Mouse (Mus musculus) gastrocnemius, postnatal 10 days (tissue): ENCODE measurements at regions not wholly inside any gene's neighbourhood (a gene's known extent, or its start where the extent isn't known, plus 50 kb on each side); places are given as distances from the start of the nearest gene placed in this dataset.

Experiments used
- DNase-seq: peaks from one replicate; pipeline ENCODE4 v3.0.0; 2021; ENCODE audit warnings: mixed read lengths

GRCm38 (mm10) chr4:56039327-56039726, 507.1 kb upstream of the Klf4 start:
- no peak for DNase-seq

GRCm38 (mm10) chr4:56036334-56036733, 504.1 kb upstream of the Klf4 start:
- DNase-seq: no peak

- no peak for DNase-seq
Measured at GRCm38 (mm10) chr4:56035543-56035942, 503.3 kb upstream of the Klf4 start.

GRCm38 (mm10) chr4:56028441-56028840, 496.2 kb upstream of the Klf4 start:
- no peak for DNase-seq

GRCm38 (mm10) chr4:56027258-56027657, 495.0 kb upstream of the Klf4 start:
- DNase-seq: no peak

GRCm38 (mm10) chr4:56024478-56024877, 492.2 kb upstream of the Klf4 start:
- no peak for DNase-seq

GRCm38 (mm10) chr4:56018212-56018611, 485.9 kb upstream of the Klf4 start:
- no peak for DNase-seq

- DNase-seq: no peak
Measured at GRCm38 (mm10) chr4:56015481-56015880, 483.2 kb upstream of the Klf4 start.

GRCm38 (mm10) chr4:56008287-56008686, 476.0 kb upstream of the Klf4 start:
- DNase-seq: no peak

- no peak for DNase-seq
Measured at GRCm38 (mm10) chr4:56004227-56004626, 472.0 kb upstream of the Klf4 start.

- peak; percentile 7 for DNase-seq
Measured at GRCm38 (mm10) chr4:56001312-56001731, 469.1 kb upstream of the Klf4 start.

- DNase-seq: no peak
Measured at GRCm38 (mm10) chr4:55984026-55984425, 451.8 kb upstream of the Klf4 start.

- no peak for DNase-seq
Measured at GRCm38 (mm10) chr4:55978539-55978938, 446.3 kb upstream of the Klf4 start.

GRCm38 (mm10) chr4:55976265-55976664, 444.0 kb upstream of the Klf4 start:
- no peak for DNase-seq

- no peak for DNase-seq
Measured at GRCm38 (mm10) chr4:55973706-55974105, 441.4 kb upstream of the Klf4 start.

GRCm38 (mm10) chr4:55972235-55972819, 440.1 kb upstream of the Klf4 start:
- no peak for DNase-seq

- no peak for DNase-seq
Measured at GRCm38 (mm10) chr4:55960063-55960462, 427.8 kb upstream of the Klf4 start.

- no peak for DNase-seq
Measured at GRCm38 (mm10) chr4:55953701-55954100, 421.4 kb upstream of the Klf4 start.

- DNase-seq: no peak
Measured at GRCm38 (mm10) chr4:55952220-55952619, 420.0 kb upstream of the Klf4 start.

- DNase-seq: no peak
Measured at GRCm38 (mm10) chr4:55941423-55941822, 409.2 kb upstream of the Klf4 start.

GRCm38 (mm10) chr4:55938383-55938782, 406.1 kb upstream of the Klf4 start:
- no peak for DNase-seq

- DNase-seq: no peak
Measured at GRCm38 (mm10) chr4:55937833-55938232, 405.6 kb upstream of the Klf4 start.

- DNase-seq: peak; percentile 4
Measured at GRCm38 (mm10) chr4:55929141-55929782, 397.0 kb upstream of the Klf4 start.

- DNase-seq: peak; percentile 8
Measured at GRCm38 (mm10) chr4:55928670-55929069, 396.4 kb upstream of the Klf4 start.
